Mouse (Mus musculus): Measurements from ENCODE around the gene Uba5.
A peak's percentile ranks its signal among the peaks of the same experiment; 100 is the strongest.

Uba5 gene

GRCm38 (mm10) chr9:104062430-104063243, at the start of gene Uba5:
TSS of gene Uba5 (minus strand) at chr9:104063134.
- DNase-seq (ENCODE audit: low spot score), result peak; percentile 6

GRCm38 (mm10) chr9:104109151-104109550, 46.2 kb upstream of the Uba5 start:
- DNase-seq (ENCODE audit: low spot score), result no peak

GRCm38 (mm10) chr9:104108571-104109143, 45.7 kb upstream of the Uba5 start:
- no peak for DNase-seq (ENCODE audit: low spot score)

- DNase-seq (ENCODE audit: low spot score), result no peak
Observed at GRCm38 (mm10) chr9:104107482-104107881, 44.5 kb upstream of the Uba5 start.

- no peak for DNase-seq (ENCODE audit: low spot score)
Observed at GRCm38 (mm10) chr9:104106930-104107329, 44.0 kb upstream of the Uba5 start.

GRCm38 (mm10) chr9:104104986-104105385, 42.1 kb upstream of the Uba5 start:
- DNase-seq (ENCODE audit: low spot score), result no peak

- DNase-seq (ENCODE audit: low spot score), result no peak
Observed at GRCm38 (mm10) chr9:104102901-104103300, 40.0 kb upstream of the Uba5 start.

- DNase-seq (ENCODE audit: low spot score), result no peak
Observed at GRCm38 (mm10) chr9:104102301-104102700, 39.4 kb upstream of the Uba5 start.

GRCm38 (mm10) chr9:104101458-104101857, 38.5 kb upstream of the Uba5 start:
- DNase-seq (ENCODE audit: low spot score), result no peak

- DNase-seq (ENCODE audit: low spot score), result no peak
Observed at GRCm38 (mm10) chr9:104100822-104101221, 37.9 kb upstream of the Uba5 start.

- DNase-seq (ENCODE audit: low spot score), result no peak
Observed at GRCm38 (mm10) chr9:104099060-104099459, 36.1 kb upstream of the Uba5 start.

GRCm38 (mm10) chr9:104098256-104098655, 35.3 kb upstream of the Uba5 start:
- no peak for DNase-seq (ENCODE audit: low spot score)

GRCm38 (mm10) chr9:104092945-104093344, 30.0 kb upstream of the Uba5 start:
- no peak for DNase-seq (ENCODE audit: low spot score)

- peak; percentile 18 for DNase-seq (ENCODE audit: low spot score)
Observed at GRCm38 (mm10) chr9:104088555-104088954, 25.6 kb upstream of the Uba5 start.

GRCm38 (mm10) chr9:104085730-104086429, 22.9 kb upstream of the Uba5 start:
- no peak for DNase-seq (ENCODE audit: low spot score)

GRCm38 (mm10) chr9:104080038-104080437, 17.1 kb upstream of the Uba5 start:
- DNase-seq (ENCODE audit: low spot score), result no peak

GRCm38 (mm10) chr9:104079379-104079778, 16.4 kb upstream of the Uba5 start:
- peak; percentile 37 for DNase-seq (ENCODE audit: low spot score)

GRCm38 (mm10) chr9:104078780-104079179, 15.8 kb upstream of the Uba5 start:
- DNase-seq (ENCODE audit: low spot score), result no peak

- DNase-seq (ENCODE audit: low spot score), result no peak
Observed at GRCm38 (mm10) chr9:104075808-104076207, 12.9 kb upstream of the Uba5 start.

GRCm38 (mm10) chr9:104070863-104071604, 8.1 kb upstream of the Uba5 start:
- DNase-seq (ENCODE audit: low spot score), result no peak

GRCm38 (mm10) chr9:104070241-104070640, 7.3 kb upstream of the Uba5 start:
- no peak for DNase-seq (ENCODE audit: low spot score)

- DNase-seq (ENCODE audit: low spot score), result no peak
Observed at GRCm38 (mm10) chr9:104064571-104064970, 1.6 kb upstream of the Uba5 start.
